Comparison of ENCODE assay signal across 7 mouse cellular contexts in the genomic region with DNA sequence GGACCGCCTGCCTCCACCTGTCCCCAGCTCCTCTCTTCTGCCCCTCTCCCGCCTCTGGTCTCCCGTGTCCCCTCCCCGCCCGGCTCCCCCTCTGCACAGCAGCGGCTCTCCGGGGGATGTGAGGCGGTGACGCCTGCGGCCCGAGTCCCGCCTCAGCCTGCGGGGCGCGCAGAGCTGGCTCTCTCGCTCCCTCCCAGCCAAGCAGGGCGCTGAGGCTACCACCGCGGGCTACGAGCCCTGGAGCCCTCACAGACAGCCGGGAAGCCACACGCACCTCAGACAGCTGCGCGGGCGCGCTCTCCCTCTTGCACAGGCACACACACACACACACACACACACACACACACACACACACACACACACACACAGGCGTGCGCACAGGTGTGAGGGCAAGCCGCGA. TPM values are rescaled to one million over a fixed set of nuclear protein-coding genes. Genes with fewer than 3 reads are reported as not detected.
A peak's percentile ranks its signal among the peaks of the same experiment; 100 is the strongest.
DNase-seq lines count a peak whose midpoint lies in the region; ATAC-seq lines count a peak whose summit lies in the region.

No protein-coding gene starts in this region.

- WGBS in liver, embryonic 16.5 days (ENCODE audit: insufficient replicate concordance), result 1% methylated on average over 30 of the region's 30 CpGs
- whole genome bisulfite sequencing in stomach, embryonic 14.5 days, result under 1% methylated on average over 30 of the region's 30 CpGs

- H3K27ac ChIP-seq in liver, embryonic 16.5 days (ENCODE audit: low read length), result no peak overlapping the region
- no peak overlapping the region for H3K27ac ChIP-seq in stomach, embryonic 14.5 days (ENCODE audit: low read length)

- peak overlapping the region; percentile 42 for H3K4me3 ChIP-seq in liver, embryonic 16.5 days (ENCODE audit: low read depth, low read length)
- peak overlapping the region; percentile 48 for H3K4me3 ChIP-seq in stomach, embryonic 14.5 days (ENCODE audit: low read depth, low read length)

- no peaks in the 10 kb centered on the region for H3K4me1 ChIP-seq in liver, embryonic 16.5 days (ENCODE audit: control insufficient read depth, low read depth, low read length)
- no peaks in the 10 kb centered on the region for H3K4me1 ChIP-seq in stomach, embryonic 14.5 days (ENCODE audit: control insufficient read depth, insufficient read depth, low read length)

- no peak overlapping the region for H3K9ac ChIP-seq in liver, embryonic 16.5 days (ENCODE audit: low read depth, low read length)
- H3K9ac ChIP-seq in stomach, embryonic 14.5 days (replicated peaks; ENCODE audit: low read depth, low read length), result no peak overlapping the region

- peak; percentile 40; the same call in 1 of the 2 replicates for ATAC-seq in liver, embryonic 16.5 days (ENCODE audit: low read depth)
- ATAC-seq in stomach, embryonic 14.5 days (ENCODE audit: insufficient number of reproducible peaks, insufficient read depth, low FRiP score, low read depth), result peak; percentile 79; the same call in 1 of the 2 replicates

- DNase-seq in thymus, postnatal 10 days (ENCODE audit: low spot score in 2 of 2), result peak; percentile 3
- DNase-seq in thymus, postnatal 0 days (ENCODE audit: low spot score), result no peak
- DNase-seq in cerebellum, adult 9-11 months, result peak; percentile 86
- DNase-seq in frontal cortex, adult 2 months (ENCODE audit: extremely low spot score in 1 of 2, low spot score in 1 of 2), result peak; percentile 21 to 63
- DNase-seq in kidney, postnatal 4 days, result peak; percentile 42 to 58

- H3K4me2 ChIP-seq in liver, embryonic 16.5 days (ENCODE audit: low read depth, low read length), result peak overlapping the region; percentile 63
- peak overlapping the region; percentile 99 for H3K4me2 ChIP-seq in stomach, embryonic 14.5 days (replicated peaks; ENCODE audit: low read depth, low read length)

- no peaks in the 10 kb centered on the region for H3K36me3 ChIP-seq in liver, embryonic 16.5 days (ENCODE audit: control insufficient read depth, insufficient read depth)
- H3K36me3 ChIP-seq in stomach, embryonic 14.5 days (ENCODE audit: control insufficient read depth, insufficient read depth, low read length), result no peaks in the 10 kb centered on the region

- no peaks in the 10 kb centered on the region for H3K9me3 ChIP-seq in liver, embryonic 16.5 days (replicated peaks; ENCODE audit: control insufficient read depth, low read length)
- no peaks in the 10 kb centered on the region for H3K9me3 ChIP-seq in stomach, embryonic 14.5 days (ENCODE audit: control insufficient read depth, low read depth, low read length)

- H3K27me3 ChIP-seq in liver, embryonic 16.5 days (ENCODE audit: control insufficient read depth, insufficient read depth, low read depth, low read length), result peaks cover 20% of the 10 kb centered on the region
- peaks cover 10% of the 10 kb centered on the region; the same call in 1 of the 2 replicates for H3K27me3 ChIP-seq in stomach, embryonic 14.5 days (ENCODE audit: control insufficient read depth, insufficient read depth, low read length)

RNA-seq across cellular contexts. Expression of a gene that starts 0.4 kb away (rescaled TPM):
- polyA plus RNA-seq in thymus, postnatal 0 days (2015; fragmentation: Nextera tagmentation; extraction: Ambion mirVana), result 0.07 and 0.09 TPM in 2 replicates
- 13.5 and 14.2 TPM in 2 replicates for polyA plus RNA-seq in frontal cortex, adult 2 months (2012; rRNA removed)
- polyA plus RNA-seq in liver, embryonic 16.5 days (2015; fragmentation: Nextera tagmentation; extraction: Ambion mirVana), result 0.06 TPM in 1 of 2 replicates, not detected in the other
- 3.3 and 4.5 TPM in 2 replicates for polyA plus RNA-seq in stomach, embryonic 14.5 days (2014; fragmentation: Nextera tagmentation; extraction: Ambion mirVana)
